Mouse (Mus musculus) heart, adult 2 months (tissue): ENCODE data around the gene Acvr1.

Experiments
- CTCF ChIP-seq: fragments of 200-600 bp; IDR thresholded peaks from 2 replicates; pipeline ENCODE4 v1.8.1; 2022; ENCODE audit warnings: antibody characterized with exemption, mild to moderate bottlenecking, moderate library complexity
- EP300 ChIP-seq: fragments of 200-500 bp; IDR thresholded peaks from 2 replicates; pipeline ENCODE4 v1.6.1; 2011; ENCODE audit warnings: low read depth, low read length, control low read depth; ENCODE audit not compliant: insufficient read depth
- POLR2A ChIP-seq: fragments of 200-500 bp; IDR thresholded peaks from 2 replicates; pipeline ENCODE4 v1.6.1; 2011; ENCODE audit warnings: mild to moderate bottlenecking, low read depth, low read length, control low read depth; ENCODE audit not compliant: insufficient read depth

DNA sequence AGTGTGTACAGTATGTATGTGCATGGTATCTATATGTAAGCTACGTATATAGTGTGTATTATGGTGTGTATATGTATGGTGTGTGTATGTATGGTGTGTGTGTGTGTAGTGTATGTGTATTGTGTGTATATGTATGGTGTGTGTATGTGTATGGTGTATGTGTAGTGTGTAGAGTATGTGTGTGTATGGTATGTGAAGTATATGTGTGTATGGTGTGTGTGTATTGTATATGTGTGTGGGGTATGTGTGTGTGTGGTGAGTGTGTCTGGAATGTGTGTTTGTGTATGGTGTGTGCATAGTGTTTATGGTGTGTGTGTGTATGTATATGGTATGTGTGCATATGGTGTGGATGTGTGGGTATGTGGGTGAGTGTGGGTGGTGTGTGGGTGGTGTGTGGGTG, 23.1 kb upstream of the Acvr1 start:
- TF ChIP-seq CTCF (no peak), POLR2A (no peak), EP300 (no peak)
